Comparison of ENCODE assay signal across 7 mouse cellular contexts in the genomic region with DNA sequence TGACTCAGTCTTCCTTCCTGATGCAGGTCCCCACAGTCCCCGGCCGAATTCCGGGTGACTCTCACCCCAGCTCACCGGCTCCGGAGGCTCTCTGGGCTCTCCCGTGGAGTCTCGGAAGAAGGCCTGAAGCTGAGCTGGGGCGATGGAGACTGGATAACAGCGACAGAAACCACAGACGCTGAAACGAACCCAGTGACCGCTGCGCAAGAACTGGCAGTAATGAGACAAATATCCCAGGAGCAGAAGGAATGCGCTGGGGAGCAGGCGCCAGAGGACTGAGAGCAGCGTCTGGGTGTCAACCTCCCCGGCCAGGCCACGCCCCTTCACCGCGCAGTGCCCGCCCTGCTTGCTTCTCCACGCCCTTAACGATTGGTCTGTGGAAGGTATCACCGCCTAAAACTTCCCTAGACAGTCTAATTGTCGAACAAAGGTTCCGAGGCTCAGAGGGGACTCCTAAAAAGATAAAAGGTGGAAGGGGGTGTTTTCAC. TPM values are rescaled to one million over a fixed set of nuclear protein-coding genes. Genes with fewer than 3 reads are reported as not detected.
DNase-seq lines count a peak whose midpoint lies in the region; ATAC-seq lines count a peak whose summit lies in the region.

A gene (minus strand): TSS at position 335 of the 488 bp plus-strand sequence.

- peak within 1 kb of the TSS; percentile 52 for H3K4me2 ChIP-seq in embryonic facial prominence, embryonic 12.5 days (replicated peaks)
- peak within 1 kb of the TSS; percentile 40 for H3K4me2 ChIP-seq in limb, embryonic 11.5 days (ENCODE audit: low read depth, severe bottlenecking)
- peak within 1 kb of the TSS; percentile 63 for H3K4me2 ChIP-seq in midbrain, embryonic 14.5 days (ENCODE audit: low read length)

- peak within 1 kb of the TSS; percentile 41 for H3K4me3 ChIP-seq in embryonic facial prominence, embryonic 12.5 days
- H3K4me3 ChIP-seq in limb, embryonic 11.5 days (ENCODE audit: low read depth, low read length), result peak within 1 kb of the TSS; percentile 26
- H3K4me3 ChIP-seq in midbrain, embryonic 14.5 days (replicated peaks; ENCODE audit: low read depth, low read length), result peak within 1 kb of the TSS; percentile 40

- peak; percentile 94 for DNase-seq in adrenal gland, postnatal 25 days
- DNase-seq in heart, adult 11 months, result peak; percentile 99
- peak; percentile 95 for DNase-seq in kidney, adult 18-20 months
- peak; percentile 93 for DNase-seq in limb, embryonic 11.5 days (ENCODE audit: low spot score)
- DNase-seq in midbrain, embryonic 14.5 days, result peak; percentile 87
- peak; percentile 79 to 92 for DNase-seq in spleen, adult 18-20 months

- H3K36me3 ChIP-seq in embryonic facial prominence, embryonic 12.5 days, result no peaks in the 10 kb centered on the region
- H3K36me3 ChIP-seq in limb, embryonic 11.5 days (ENCODE audit: control insufficient read depth, insufficient read depth, low read length), result no peaks in the 10 kb centered on the region
- H3K36me3 ChIP-seq in midbrain, embryonic 14.5 days (ENCODE audit: control insufficient read depth, insufficient read depth, low read length), result no peaks in the 10 kb centered on the region

- no peaks in the 10 kb centered on the region for H3K9me3 ChIP-seq in embryonic facial prominence, embryonic 12.5 days
- no peaks in the 10 kb centered on the region for H3K9me3 ChIP-seq in limb, embryonic 11.5 days (ENCODE audit: control insufficient read depth, low read length)
- H3K9me3 ChIP-seq in midbrain, embryonic 14.5 days (ENCODE audit: control insufficient read depth, low read length), result no peaks in the 10 kb centered on the region

- no peaks in the 10 kb centered on the region for H3K27me3 ChIP-seq in embryonic facial prominence, embryonic 12.5 days
- H3K27me3 ChIP-seq in limb, embryonic 11.5 days (ENCODE audit: control insufficient read depth, insufficient read depth, low read length), result no peaks in the 10 kb centered on the region
- H3K27me3 ChIP-seq in midbrain, embryonic 14.5 days (ENCODE audit: control insufficient read depth, insufficient read depth, low read length), result no peaks in the 10 kb centered on the region

- H3K9ac ChIP-seq in embryonic facial prominence, embryonic 12.5 days, result peak within 1 kb of the TSS; percentile 59
- H3K9ac ChIP-seq in limb, embryonic 11.5 days (ENCODE audit: low read length), result peak within 1 kb of the TSS; percentile 35; the same call in 1 of the 2 replicates
- H3K9ac ChIP-seq in midbrain, embryonic 14.5 days (replicated peaks; ENCODE audit: low read length), result peak within 1 kb of the TSS; percentile 54

- ATAC-seq in embryonic facial prominence, embryonic 12.5 days (ENCODE audit: insufficient number of reproducible peaks, insufficient read depth, low FRiP score, low TSS enrichment), result peak; percentile 95
- peak; percentile 92 for ATAC-seq in limb, embryonic 11.5 days (ENCODE audit: insufficient number of reproducible peaks, low FRiP score, low TSS enrichment, low read depth)
- peak; percentile 91 for ATAC-seq in midbrain, embryonic 14.5 days (ENCODE audit: low FRiP score, low TSS enrichment)

- peak within 1 kb of the TSS; percentile 78 for H3K27ac ChIP-seq in embryonic facial prominence, embryonic 12.5 days
- no peak within 1 kb of the TSS; the same call in 1 of the 2 replicates for H3K27ac ChIP-seq in limb, embryonic 11.5 days (replicated peaks; ENCODE audit: low read depth, low read length)
- no peak within 1 kb of the TSS; the same call in 1 of the 2 replicates for H3K27ac ChIP-seq in midbrain, embryonic 14.5 days (replicated peaks; ENCODE audit: low read depth, low read length)

- no peaks in the 10 kb centered on the region for H3K4me1 ChIP-seq in embryonic facial prominence, embryonic 12.5 days
- no peaks in the 10 kb centered on the region for H3K4me1 ChIP-seq in limb, embryonic 11.5 days (ENCODE audit: control insufficient read depth, insufficient read depth, low read length)
- 0 out of 2 replicates have a peak, but pooled peaks cover 6% of the 10 kb centered on the region for H3K4me1 ChIP-seq in midbrain, embryonic 14.5 days (ENCODE audit: control insufficient read depth, insufficient read depth, low read length)

- WGBS in embryonic facial prominence, embryonic 12.5 days, result under 1% methylated on average over 26 of the region's 26 CpGs
- WGBS in limb, embryonic 11.5 days, result under 1% methylated on average over 26 of the region's 26 CpGs
- WGBS in midbrain, embryonic 14.5 days, result 1% methylated on average over 26 of the region's 26 CpGs

RNA-seq across cellular contexts. Expression of the gene that starts here (rescaled TPM):
- total RNA-seq in adrenal gland, postnatal 25 days (2021), result 1.6 and 2.7 TPM in 2 replicates
- 2.3 and 2.6 TPM in 2 replicates for polyA plus RNA-seq in embryonic facial prominence, embryonic 12.5 days (2016; fragmentation: Nextera tagmentation; extraction: Ambion mirVana)
- polyA plus RNA-seq in limb, embryonic 11.5 days (2014; fragmentation: Nextera tagmentation; extraction: Ambion mirVana), result 1.1 and 1.6 TPM in 2 replicates
- 1.7 and 1.8 TPM in 2 replicates for polyA plus RNA-seq in midbrain, embryonic 14.5 days (2014; fragmentation: Nextera tagmentation; extraction: Ambion mirVana)
